Mouse (Mus musculus): ENCODE results near the gene Tnnc1.

- TF ChIP-seq CTCF (IDR thresholded peaks at IDR 0.05) (no peak), EP300 (IDR thresholded peaks at IDR 0.05) (no peak)
Observed at GRCm38 (mm10) chr14:31207070-31207830, 862 bp upstream of the Tnnc1 start.

Data from lung, postnatal 0 days (tissue).